Mouse (Mus musculus) liver, postnatal 0 days (tissue): ENCODE measurements around the gene Ptpn12. TPM values are rescaled to one million over a fixed set of nuclear protein-coding genes. Genes with fewer than 3 reads are reported as not detected.

ENCODE experiments used
- ATAC-seq: fragments of 200-750 bp; cut with Nextera tagmentation; 2 replicates; pipeline ENCODE4 v1.8.0; 2017; ENCODE audit warnings: mild to moderate bottlenecking, moderate library complexity
- DNase-seq: peaks from one replicate; pipeline ENCODE4 v3.0.0-alpha.2; 2016
- H3K27ac ChIP-seq: fragments of 300-500 bp; sonication (generic); 2 replicates; pipeline ENCODE4 v1.5.1; 2014; ENCODE audit warnings: antibody characterized with exemption, moderate library complexity, mild to moderate bottlenecking, low read depth
- H3K27me3 ChIP-seq: fragments of 300-500 bp; sonication (generic); 2 replicates; pipeline ENCODE4 v1.6.1; 2014; ENCODE audit warnings: low read length, control low read depth, mixed read lengths; ENCODE audit not compliant: insufficient read depth
- H3K36me3 ChIP-seq: fragments of 300-500 bp; sonication (generic); replicated peaks from 2 replicates; pipeline ENCODE4 v1.6.1; 2014; ENCODE audit warnings: mild to moderate bottlenecking, control low read depth, low read length, moderate library complexity, mixed read lengths; ENCODE audit not compliant: insufficient read depth
- H3K4me1 ChIP-seq: fragments of 300-500 bp; sonication (generic); 2 replicates; pipeline ENCODE4 v1.6.1; 2014; ENCODE audit warnings: antibody characterized with exemption, mild to moderate bottlenecking, control low read depth; ENCODE audit not compliant: insufficient read depth
- H3K4me2 ChIP-seq: fragments of 300-500 bp; sonication (generic); 2 replicates; pipeline ENCODE4 v1.6.1; 2014; ENCODE audit warnings: low read depth, mild to moderate bottlenecking, low read length, moderate library complexity, mixed read lengths
- H3K4me3 ChIP-seq: fragments of 300-500 bp; sonication (generic); 2 replicates; pipeline ENCODE4 v1.5.1; 2014; ENCODE audit warnings: low read depth, low read length
- H3K9ac ChIP-seq: fragments of 300-500 bp; sonication (generic); replicated peaks from 2 replicates; pipeline ENCODE4 v1.6.1; 2014; ENCODE audit warnings: mild to moderate bottlenecking, moderate library complexity
- H3K9me3 ChIP-seq: fragments of 300-500 bp; sonication (generic); 2 replicates; pipeline ENCODE4 v1.6.1; 2016; ENCODE audit warnings: mild to moderate bottlenecking, control low read depth, low read length, mixed read lengths
- CTCF ChIP-seq: sonication (generic); IDR thresholded peaks from 2 replicates; pipeline ENCODE4 v1.5.1; 2016; ENCODE audit warnings: antibody characterized with exemption, low read depth
- EP300 ChIP-seq: IDR thresholded peaks from 2 replicates; pipeline ENCODE4 v1.6.1; 2016; ENCODE audit warnings: antibody characterized with exemption, low read depth, mild to moderate bottlenecking
- WGBS: fragments of 180-500 bp; shearing (Covaris S2); extraction: QIAGEN DNeasy Blood & Tissue Kit; methylation state at CpG from one replicate; pipeline ENCODE4 v1.1.7; 2014; ENCODE audit not compliant: insufficient replicate concordance; 5-methylcytosine and 5-hydroxymethylcytosine counted together
- polyA plus RNA-seq: library from polyadenylated mRNA; unstranded; fragments of >200 nt; fragmentation: Nextera tagmentation; extraction: Ambion mirVana; gene quantifications from 2 replicates; pipeline ENCODE4 v1.2.1, GENCODE M21; 2015

Ptpn12 gene
- polyA plus RNA-seq, 1 experiment from 2014 or later, result 11.3 TPM

DNA sequence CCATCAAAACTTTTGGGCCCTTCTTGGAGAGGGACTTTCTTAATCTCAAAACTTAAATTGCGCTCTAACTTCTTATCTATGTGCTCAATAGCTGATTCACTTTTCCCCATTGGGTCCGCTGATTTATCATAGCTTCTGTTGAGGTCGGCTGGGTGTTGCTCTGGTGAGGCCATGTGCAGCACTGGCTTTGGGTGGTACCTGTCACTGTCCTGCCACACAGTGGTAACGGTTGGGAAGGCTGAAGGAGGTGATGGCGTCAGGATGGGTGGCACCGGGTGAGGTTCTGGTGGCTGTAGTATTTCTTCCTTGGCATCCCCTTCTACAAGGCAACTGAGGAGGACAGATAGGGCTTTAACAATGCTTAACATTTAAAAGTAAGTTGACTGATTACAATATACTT lies 57.3 kb downstream of the Ptpn12 start:
- TF ChIP-seq CTCF (no peak), EP300 (no peak)
- Histone ChIP-seq H3K9me3 (no peaks in the 10 kb centered on the region), H3K36me3 (peaks cover 57% of the 10 kb centered on the region), H3K27ac (no peak overlapping the region), H3K4me2 (no peak overlapping the region), H3K27me3 (no peaks in the 10 kb centered on the region), H3K4me1 (no peaks in the 10 kb centered on the region), H3K9ac (no peak overlapping the region), H3K4me3 (no peak overlapping the region)
- no peak for DNase-seq
- 60% methylated on average over 6 of the region's 6 CpGs for WGBS
- ATAC-seq, result 0 out of 2 replicates have a peak, but pooled peaks have one; percentile 38

DNA sequence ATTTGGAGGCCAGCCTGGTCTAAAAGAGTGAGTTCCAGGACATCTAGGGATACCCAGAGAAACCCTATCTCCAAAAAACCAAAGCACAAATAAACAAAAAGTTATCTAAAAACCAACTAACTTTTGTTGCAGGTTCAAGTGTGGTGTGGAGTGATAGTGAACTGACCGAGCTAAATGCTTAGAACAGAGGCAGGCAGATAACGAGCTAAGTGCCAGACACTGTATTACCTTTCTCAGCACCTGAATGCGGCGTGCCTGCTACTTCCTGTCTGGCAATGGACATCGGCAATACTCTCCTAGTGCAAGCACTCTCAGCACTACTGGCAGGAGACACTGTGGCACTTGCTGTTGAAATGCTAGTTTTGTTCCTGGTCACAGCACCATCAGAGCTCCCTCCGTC lies 58.2 kb downstream of the Ptpn12 start:
- ATAC-seq, result no peak
- Histone ChIP-seq H3K4me3 (no peak overlapping the region), H3K27me3 (no peaks in the 10 kb centered on the region), H3K4me1 (no peaks in the 10 kb centered on the region), H3K9ac (no peak overlapping the region), H3K36me3 (peaks cover 57% of the 10 kb centered on the region), H3K9me3 (no peaks in the 10 kb centered on the region), H3K4me2 (no peak overlapping the region), H3K27ac (no peak overlapping the region)
- no peak for TF ChIP-seq EP300
- no peak for TF ChIP-seq CTCF
- no peak for DNase-seq
- WGBS, result 74% methylated on average over 6 of the region's 6 CpGs

DNA sequence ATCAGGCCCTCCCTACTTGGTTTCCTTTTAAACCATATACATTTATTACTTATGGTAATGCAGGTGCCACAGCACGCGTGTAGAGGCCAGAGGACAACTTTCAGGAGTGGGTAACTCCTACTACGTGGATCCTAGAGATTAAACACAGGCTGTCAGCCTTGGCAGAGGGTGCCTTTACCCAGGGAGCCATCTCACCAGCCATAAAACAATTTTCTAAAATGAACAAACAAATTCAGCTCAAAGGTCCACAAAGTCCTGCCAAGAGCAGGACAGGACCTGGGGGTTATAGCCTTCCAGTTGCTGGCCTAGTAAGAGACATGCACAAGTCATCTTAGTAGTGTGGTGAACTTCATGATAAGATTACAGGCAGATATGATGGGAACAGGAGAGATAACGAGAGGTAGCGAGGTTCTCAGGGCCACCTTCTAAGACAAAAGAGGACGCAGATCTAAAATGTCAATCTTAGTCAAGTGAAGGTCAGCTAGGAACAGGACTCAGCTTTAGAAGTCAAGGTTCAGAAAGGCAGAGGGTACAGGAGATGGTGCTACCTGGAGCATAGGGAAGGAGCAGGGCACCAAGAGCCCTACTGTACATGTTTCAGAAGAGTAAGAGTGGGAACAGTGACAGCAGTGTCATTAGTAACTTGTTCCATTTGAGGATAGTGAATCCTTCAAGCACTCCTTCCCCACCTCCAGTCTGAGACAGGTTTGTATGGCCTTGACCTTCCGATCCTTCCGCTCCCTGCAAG lies 65.5 kb downstream of the Ptpn12 start:
- Histone ChIP-seq H3K9ac (no peak overlapping the region), H3K9me3 (no peaks in the 10 kb centered on the region), H3K4me1 (no peaks in the 10 kb centered on the region), H3K27me3 (no peaks in the 10 kb centered on the region), H3K4me3 (no peak overlapping the region), H3K27ac (no peak overlapping the region), H3K36me3 (peaks cover 57% of the 10 kb centered on the region), H3K4me2 (no peak overlapping the region)
- no peak for DNase-seq
- ATAC-seq, result no peak
- WGBS, result 92% methylated on average over 8 of the region's 8 CpGs
- TF ChIP-seq EP300 (no peak), CTCF (no peak)

DNA sequence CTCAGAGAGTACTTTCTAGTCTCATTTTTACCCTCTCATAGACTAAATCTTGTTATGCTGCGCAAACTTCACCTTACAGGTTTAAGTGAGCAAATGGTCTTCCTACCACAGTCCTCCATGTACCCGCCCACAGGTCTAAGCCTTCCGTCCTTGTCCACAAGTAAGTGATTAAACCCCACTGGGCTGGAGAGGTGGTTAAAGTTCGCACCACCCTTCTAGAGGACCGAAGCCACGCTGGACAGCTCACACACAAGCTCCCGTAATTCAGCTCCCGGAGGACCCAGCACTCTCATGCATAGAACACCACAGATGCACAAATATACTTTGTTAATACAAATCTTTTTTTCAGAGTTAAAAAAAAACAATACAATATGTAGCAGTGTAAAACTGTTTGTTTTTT lies 69.4 kb downstream of the Ptpn12 start:
- 89% methylated on average over 8 of the region's 8 CpGs for WGBS
- DNase-seq (no peak), ATAC-seq (no peak)
- Histone ChIP-seq H3K9me3 (no peaks in the 10 kb centered on the region), H3K4me2 (no peak overlapping the region), H3K36me3 (peaks cover 40% of the 10 kb centered on the region), H3K27me3 (no peaks in the 10 kb centered on the region), H3K4me3 (no peak overlapping the region), H3K4me1 (no peaks in the 10 kb centered on the region), H3K9ac (no peak overlapping the region), H3K27ac (no peak overlapping the region)
- TF ChIP-seq CTCF, result no peak
- TF ChIP-seq EP300, result no peak

DNA sequence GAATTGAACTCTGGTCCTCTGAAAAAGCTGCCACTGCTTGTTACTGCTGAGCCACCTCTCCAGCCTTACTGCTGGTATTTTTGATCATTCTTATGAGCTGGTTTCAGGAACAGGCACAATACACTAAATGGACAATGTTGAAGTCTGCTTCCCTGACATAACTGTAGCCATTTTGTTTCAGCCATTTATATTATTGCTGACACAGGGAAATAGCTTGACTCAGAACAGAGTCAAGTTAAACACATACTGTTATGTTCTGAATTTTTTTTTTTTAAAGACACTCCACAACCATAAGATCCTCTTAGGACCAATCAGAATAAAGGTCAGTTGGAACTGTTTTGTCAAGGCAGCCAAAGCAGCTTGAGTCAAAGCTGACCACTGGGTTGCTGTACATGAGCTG lies 72.2 kb downstream of the Ptpn12 start:
- Histone ChIP-seq H3K4me3 (no peak overlapping the region), H3K27ac (no peak overlapping the region), H3K4me1 (no peaks in the 10 kb centered on the region), H3K36me3 (peaks cover 21% of the 10 kb centered on the region), H3K9me3 (no peaks in the 10 kb centered on the region), H3K4me2 (no peak overlapping the region), H3K9ac (no peak overlapping the region), H3K27me3 (no peaks in the 10 kb centered on the region)
- DNase-seq, result no peak
- no peak for ATAC-seq
- no peak for TF ChIP-seq EP300
- TF ChIP-seq CTCF, result no peak

DNA sequence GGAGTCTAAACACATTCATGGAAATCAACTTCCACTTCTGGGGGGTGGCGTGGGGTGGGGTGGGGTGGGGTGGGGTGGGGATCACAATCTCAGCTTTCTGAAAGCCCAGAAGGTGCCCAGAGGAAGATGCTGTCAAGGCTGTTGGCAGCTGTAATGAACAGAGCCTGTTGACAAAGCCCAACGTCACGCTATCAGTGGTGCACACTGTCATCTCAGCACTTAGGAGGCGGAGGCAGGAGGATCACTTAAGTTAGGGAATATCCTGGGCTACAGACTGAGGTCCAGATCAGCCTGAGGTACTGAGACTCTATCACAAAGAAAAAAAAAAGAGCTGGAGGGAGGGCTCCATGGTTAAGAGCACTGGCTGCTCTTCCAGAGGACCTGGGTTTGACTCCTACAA lies 81.0 kb downstream of the Ptpn12 start:
- Histone ChIP-seq H3K9me3 (no peaks in the 10 kb centered on the region), H3K36me3 (no peaks in the 10 kb centered on the region), H3K4me1 (no peaks in the 10 kb centered on the region), H3K27ac (no peak overlapping the region), H3K4me2 (no peak overlapping the region), H3K4me3 (no peak overlapping the region), H3K27me3 (no peaks in the 10 kb centered on the region), H3K9ac (no peak overlapping the region)
- DNase-seq (no peak), ATAC-seq (no peak)
- TF ChIP-seq EP300 (no peak), CTCF (no peak)
- 55% methylated on average over 4 of the region's 4 CpGs for WGBS
